Mouse (Mus musculus) E14TG2a.4 (cell line): ENCODE measurements at regions not wholly inside any gene's neighbourhood (a gene's known extent, or its start where the extent isn't known, plus 50 kb on each side); places are given as distances from the start of the nearest gene placed in this dataset.

ENCODE experiments used
- CTCF ChIP-seq: conservative IDR thresholded peaks from 2 replicates; pipeline ENCODE4 v1.5.1; 2014; ENCODE audit warnings: low read length
- NANOG ChIP-seq: IDR thresholded peaks from 2 replicates; pipeline ENCODE4 v1.6.1; 2014; ENCODE audit warnings: borderline replicate concordance, low read length, mixed read lengths

- TF ChIP-seq CTCF (no peak), NANOG (no peak)
These were observed 64.7 kb upstream of the Agbl1 start for GRCm38 (mm10) chr7:76164735-76165630.
